Mouse (Mus musculus): ENCODE results near the gene Cfap70.

The Cfap70 gene

GRCm38 (mm10) chr14:20451765-20452331 lies at the start of gene Cfap70:
Cfap70 (minus strand) TSS chr14:20452226.
- no peak for DNase-seq (ENCODE audit: extremely low read depth, low read depth)

GRCm38 (mm10) chr14:20499982-20500381 lies 48.0 kb upstream of the Cfap70 start:
- no peak for DNase-seq (ENCODE audit: extremely low read depth, low read depth)

GRCm38 (mm10) chr14:20496603-20497002 lies 44.6 kb upstream of the Cfap70 start, which contains the start of gene Mss51:
Mss51 (minus strand) TSS chr14:20496901.
- no peak for DNase-seq (ENCODE audit: extremely low read depth, low read depth)

GRCm38 (mm10) chr14:20486031-20486430 lies 34.0 kb upstream of the Cfap70 start:
- no peak for DNase-seq (ENCODE audit: extremely low read depth, low read depth)

GRCm38 (mm10) chr14:20482051-20482751 lies 30.2 kb upstream of the Cfap70 start:
- DNase-seq (ENCODE audit: extremely low read depth, low read depth) = peak; percentile 51

GRCm38 (mm10) chr14:20481211-20481610 lies 29.2 kb upstream of the Cfap70 start:
- DNase-seq (ENCODE audit: extremely low read depth, low read depth) = peak; percentile 56

GRCm38 (mm10) chr14:20480195-20480579 lies 28.2 kb upstream of the Cfap70 start:
- no peak for DNase-seq (ENCODE audit: extremely low read depth, low read depth)

- DNase-seq (ENCODE audit: extremely low read depth, low read depth) = peak; percentile 46
Observed at GRCm38 (mm10) chr14:20479291-20480194, 27.5 kb upstream of the Cfap70 start, which contains the start of gene Anxa7. Anxa7 (minus strand) TSS chr14:20480133.

- DNase-seq (ENCODE audit: extremely low read depth, low read depth) = peak; percentile 84
Observed at GRCm38 (mm10) chr14:20478801-20479200, 26.8 kb upstream of the Cfap70 start.

- no peak for DNase-seq (ENCODE audit: extremely low read depth, low read depth)
Observed at GRCm38 (mm10) chr14:20478385-20478784, 26.4 kb upstream of the Cfap70 start.

- no peak for DNase-seq (ENCODE audit: extremely low read depth, low read depth)
Observed at GRCm38 (mm10) chr14:20477261-20478025, 25.4 kb upstream of the Cfap70 start.

GRCm38 (mm10) chr14:20460216-20460615 lies 8.2 kb upstream of the Cfap70 start:
- DNase-seq (ENCODE audit: extremely low read depth, low read depth) = no peak

GRCm38 (mm10) chr14:20458378-20458777 lies 6.4 kb upstream of the Cfap70 start:
- no peak for DNase-seq (ENCODE audit: extremely low read depth, low read depth)

GRCm38 (mm10) chr14:20452929-20453328 lies 903 bp upstream of the Cfap70 start:
- no peak for DNase-seq (ENCODE audit: extremely low read depth, low read depth)

- no peak for DNase-seq (ENCODE audit: extremely low read depth, low read depth)
Observed at GRCm38 (mm10) chr14:20451302-20451701, 724 bp downstream of the Cfap70 start.

GRCm38 (mm10) chr14:20447209-20447608 lies 4.8 kb downstream of the Cfap70 start:
- no peak for DNase-seq (ENCODE audit: extremely low read depth, low read depth)

- DNase-seq (ENCODE audit: extremely low read depth, low read depth) = no peak
Observed at GRCm38 (mm10) chr14:20442252-20442651, 9.8 kb downstream of the Cfap70 start.

- no peak for DNase-seq (ENCODE audit: extremely low read depth, low read depth)
Observed at GRCm38 (mm10) chr14:20436976-20437375, 15.1 kb downstream of the Cfap70 start.

- no peak for DNase-seq (ENCODE audit: extremely low read depth, low read depth)
Observed at GRCm38 (mm10) chr14:20432420-20432819, 19.6 kb downstream of the Cfap70 start.

GRCm38 (mm10) chr14:20431726-20432125 lies 20.3 kb downstream of the Cfap70 start:
- DNase-seq (ENCODE audit: extremely low read depth, low read depth) = no peak

- no peak for DNase-seq (ENCODE audit: extremely low read depth, low read depth)
Observed at GRCm38 (mm10) chr14:20429833-20430232, 22.2 kb downstream of the Cfap70 start.

Measured in MEL-GATA-1-ER (cell line).